Mouse (Mus musculus) stomach, embryonic 14.5 days (tissue): ENCODE data around the gene Wnt4. TPM values are rescaled to one million over a fixed set of nuclear protein-coding genes. Genes with fewer than 3 reads are reported as not detected.

ENCODE experiments used
- polyA plus RNA-seq: library from polyadenylated mRNA; unstranded; fragments of >200 nt; fragmentation: Nextera tagmentation; extraction: Ambion mirVana; gene quantifications from 2 replicates; pipeline ENCODE4 v1.2.1, GENCODE M21; 2014

Wnt4 gene
- polyA plus RNA-seq, 1 experiment from 2014 or later = 6.1 TPM

Other genes with a start within 250 kb of the Wnt4 start
- 4.4 and 4.7 TPM in 2 replicates for gene Zbtb40, start 228.7 kb upstream of the Wnt4 start, polyA plus RNA-seq
- gene Cdc42, start 80.2 kb downstream of the Wnt4 start, polyA plus RNA-seq = 707 and 719 TPM in 2 replicates
- gene Cela3a, start 132.3 kb downstream of the Wnt4 start, polyA plus RNA-seq = not detected in 2 replicates
- 1.0 TPM in 1 of 2 replicates, not detected in the other for gene Cela3b, start 153.1 kb downstream of the Wnt4 start, polyA plus RNA-seq
- gene 1700013G24Rik, start 175.8 kb downstream of the Wnt4 start, polyA plus RNA-seq = not detected in 2 replicates
- 42.6 and 44.1 TPM in 2 replicates for gene Hspg2, start 191.3 kb downstream of the Wnt4 start, polyA plus RNA-seq